Mouse (Mus musculus) megakaryocyte, embryonic 14.5 days (primary cell): ENCODE measurements around the gene Gm5485. TPM values are rescaled to one million over a fixed set of nuclear protein-coding genes. Genes with fewer than 3 reads are reported as not detected.

Experiments used
- H3K27me3 ChIP-seq: replicated peaks from 2 replicates; pipeline ENCODE3; 2012; ENCODE audit warnings: inconsistent platforms
- H3K36me3 ChIP-seq: replicated peaks from 2 replicates; pipeline ENCODE3; 2012; ENCODE audit warnings: low read length, inconsistent platforms, mixed read lengths
- H3K4me1 ChIP-seq: 2 replicates; pipeline ENCODE4 v1.6.1; 2012; ENCODE audit warnings: inconsistent platforms
- H3K4me3 ChIP-seq: replicated peaks from 2 replicates; pipeline ENCODE3; 2012; ENCODE audit warnings: moderate library complexity, mild to moderate bottlenecking, inconsistent platforms
- H3K9me3 ChIP-seq: 2 replicates; pipeline ENCODE4 v1.6.1; 2012; ENCODE audit warnings: inconsistent platforms
- FLI1 ChIP-seq: IDR thresholded peaks from 2 replicates; pipeline ENCODE4 v1.6.1; 2012; ENCODE audit warnings: low read length, inconsistent platforms, mixed read lengths
- GATA1 ChIP-seq: IDR thresholded peaks from 3 replicates; pipeline ENCODE4 v1.6.1; 2012; ENCODE audit warnings: mixed read lengths, low read length, inconsistent platforms, borderline replicate concordance
- polyA plus RNA-seq: library from polyadenylated mRNA; stranded (reverse); fragments of >175 nt; gene quantifications from 2 replicates; pipeline ENCODE4 v1.2.3, GENCODE M21; 2012; ENCODE audit warnings: low replicate concordance; ENCODE audit not compliant: insufficient read depth

The Gm5485 gene
- polyA plus RNA-seq, 1 experiment = not detected

DNA sequence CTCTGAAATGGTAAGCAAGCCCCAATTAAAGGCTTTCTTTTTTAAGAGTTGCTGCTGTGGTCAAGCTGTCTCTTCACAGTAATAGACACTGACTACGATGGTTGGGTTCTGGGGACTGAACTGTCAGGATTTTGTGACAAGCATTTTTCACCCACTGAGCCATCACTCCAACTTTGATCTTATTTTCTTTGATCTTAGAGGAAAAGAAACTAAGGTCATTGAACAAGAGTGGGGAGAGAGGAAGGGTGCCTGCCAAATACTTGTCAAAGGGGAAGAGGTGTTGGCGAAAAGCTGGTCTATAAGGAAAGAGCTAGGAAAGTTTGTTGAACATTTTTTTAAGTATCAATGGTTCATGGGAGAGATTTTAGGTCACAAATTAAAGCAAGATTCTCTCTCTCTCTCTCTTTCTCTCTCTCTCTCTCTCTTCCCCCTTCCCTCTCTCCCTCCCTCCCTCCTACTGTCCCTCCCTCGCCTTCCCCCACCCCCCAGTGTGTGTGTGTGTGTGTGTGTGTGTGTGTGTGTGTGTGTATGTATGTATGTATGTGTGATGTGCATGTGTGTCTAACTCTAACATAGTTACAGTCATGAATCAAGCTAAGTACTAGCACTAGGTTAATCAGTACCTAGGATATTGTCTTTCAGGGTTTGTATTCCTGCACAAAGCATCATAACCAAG lies 28.5 kb downstream of the Gm5485 start:
- TF ChIP-seq GATA1 (no peak), FLI1 (no peak)
- Histone ChIP-seq H3K4me3 (no peak overlapping the region), H3K9me3 (0 out of 2 replicates have a peak, but pooled peaks cover 9% of the 10 kb centered on the region), H3K27me3 (no peaks in the 10 kb centered on the region), H3K4me1 (no peaks in the 10 kb centered on the region), H3K36me3 (no peaks in the 10 kb centered on the region)

DNA sequence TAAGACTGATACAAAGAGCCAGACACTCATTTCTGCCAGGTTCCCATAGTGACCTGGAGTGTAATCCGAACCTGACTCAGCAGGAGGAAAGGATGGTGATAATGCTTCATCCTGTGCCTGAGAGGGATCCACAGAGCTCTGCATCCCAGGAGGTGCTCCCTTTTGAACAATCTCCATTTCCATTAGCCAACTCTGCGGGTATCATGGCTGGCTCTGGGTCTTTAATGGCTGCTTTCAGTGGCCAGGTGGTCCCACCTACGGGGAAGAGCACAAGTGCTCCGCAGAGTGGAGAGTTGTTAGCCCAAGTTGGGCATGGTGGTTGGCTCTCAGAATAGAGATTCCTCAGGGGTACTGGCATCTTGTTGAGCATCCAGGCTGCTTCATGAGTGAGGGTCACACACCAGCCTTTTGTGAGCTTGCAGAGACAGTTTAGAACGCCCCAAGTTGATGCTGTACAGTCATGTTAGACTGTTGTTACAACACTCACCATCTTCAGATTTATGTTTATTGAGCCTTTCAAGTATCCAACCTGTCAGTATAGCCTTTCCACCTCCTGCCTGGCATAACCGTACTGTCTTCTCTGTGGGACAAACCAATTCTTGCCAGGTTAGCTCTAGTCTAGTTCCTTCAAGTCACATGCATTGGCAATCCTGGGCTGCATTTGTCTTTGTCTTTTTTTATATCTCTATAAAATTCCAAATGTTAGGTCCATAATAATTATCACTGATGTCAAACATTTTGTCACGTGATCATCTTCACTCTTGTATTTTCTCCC lies 38.3 kb downstream of the Gm5485 start:
- Histone ChIP-seq H3K36me3 (no peaks in the 10 kb centered on the region), H3K4me3 (no peak overlapping the region), H3K9me3 (peaks cover 11% of the 10 kb centered on the region), H3K27me3 (no peaks in the 10 kb centered on the region), H3K4me1 (peaks cover 12% of the 10 kb centered on the region)
- no peak for TF ChIP-seq GATA1
- no peak for TF ChIP-seq FLI1

DNA sequence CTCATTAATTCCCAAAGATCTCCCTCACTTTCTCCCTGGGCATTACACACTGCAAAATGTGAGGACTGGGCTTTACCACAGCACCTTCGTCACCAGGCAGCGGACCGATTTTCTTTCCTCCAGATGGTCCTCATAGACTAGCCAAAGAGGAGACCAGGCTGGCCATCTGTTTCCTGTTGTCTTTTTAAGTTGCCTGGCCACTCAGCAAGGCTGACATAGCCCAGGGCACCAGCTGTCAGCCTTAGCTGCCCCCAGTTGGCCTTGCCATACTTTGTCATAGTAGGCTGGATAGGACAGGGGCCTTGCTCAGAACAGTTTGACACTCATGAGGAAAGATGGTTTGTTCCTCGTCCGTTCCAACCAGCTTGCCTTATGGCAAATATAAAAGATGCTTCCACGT lies 39.8 kb downstream of the Gm5485 start:
- H3K27me3 ChIP-seq = no peaks in the 10 kb centered on the region
- H3K9me3 ChIP-seq = peaks cover 11% of the 10 kb centered on the region
- no peaks in the 10 kb centered on the region for H3K36me3 ChIP-seq
- H3K4me3 ChIP-seq = no peak overlapping the region
- TF ChIP-seq GATA1 (no peak), FLI1 (no peak)
- peaks cover 26% of the 10 kb centered on the region for H3K4me1 ChIP-seq

DNA sequence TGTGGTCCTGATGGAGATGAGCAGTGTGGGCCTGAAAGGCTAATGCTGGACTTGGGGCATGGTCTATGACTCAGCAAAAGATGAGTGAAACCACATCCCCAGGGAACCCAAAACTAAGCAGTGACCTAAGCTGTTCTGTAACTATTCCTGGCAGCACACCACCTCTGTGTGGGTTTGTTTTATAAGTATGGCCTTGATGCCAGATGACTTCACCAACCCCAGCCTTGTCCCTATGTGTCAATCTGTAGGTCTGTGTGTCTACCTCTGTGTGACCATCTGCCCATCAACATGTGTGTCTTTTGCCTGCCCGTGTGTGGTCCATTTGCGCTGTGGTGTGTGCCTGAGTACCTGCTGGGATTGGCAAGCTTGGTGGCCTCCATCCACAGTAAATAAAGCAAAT lies 44.1 kb downstream of the Gm5485 start:
- TF ChIP-seq GATA1 (no peak), FLI1 (no peak)
- Histone ChIP-seq H3K4me1 (peaks cover 23% of the 10 kb centered on the region), H3K36me3 (no peaks in the 10 kb centered on the region), H3K4me3 (peak overlapping the region; percentile 59), H3K27me3 (no peaks in the 10 kb centered on the region), H3K9me3 (peaks cover 8% of the 10 kb centered on the region)

DNA sequence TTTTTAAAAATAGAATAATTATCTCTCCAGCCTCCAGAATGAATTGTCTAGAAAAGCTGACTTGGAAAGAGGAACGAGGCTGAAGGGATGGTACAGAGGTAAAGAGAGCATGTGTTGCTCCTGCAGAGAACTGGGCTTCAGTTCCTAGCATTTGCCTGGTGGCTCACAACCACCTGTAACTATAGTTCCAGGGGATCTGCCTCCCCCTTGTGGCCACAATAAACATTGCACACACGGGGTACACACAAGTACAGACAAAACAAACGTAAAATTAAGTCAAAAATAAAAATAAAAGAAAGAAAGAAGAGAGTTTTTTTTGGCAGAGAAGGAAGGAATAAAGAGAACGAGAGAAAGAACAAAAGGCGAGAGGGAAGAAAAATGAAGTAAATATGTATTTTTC lies 45.4 kb downstream of the Gm5485 start:
- no peaks in the 10 kb centered on the region for H3K36me3 ChIP-seq
- H3K9me3 ChIP-seq = peaks cover 7% of the 10 kb centered on the region
- TF ChIP-seq GATA1 (no peak), FLI1 (no peak)
- no peaks in the 10 kb centered on the region for H3K27me3 ChIP-seq
- no peak overlapping the region for H3K4me3 ChIP-seq
- H3K4me1 ChIP-seq = peaks cover 20% of the 10 kb centered on the region

DNA sequence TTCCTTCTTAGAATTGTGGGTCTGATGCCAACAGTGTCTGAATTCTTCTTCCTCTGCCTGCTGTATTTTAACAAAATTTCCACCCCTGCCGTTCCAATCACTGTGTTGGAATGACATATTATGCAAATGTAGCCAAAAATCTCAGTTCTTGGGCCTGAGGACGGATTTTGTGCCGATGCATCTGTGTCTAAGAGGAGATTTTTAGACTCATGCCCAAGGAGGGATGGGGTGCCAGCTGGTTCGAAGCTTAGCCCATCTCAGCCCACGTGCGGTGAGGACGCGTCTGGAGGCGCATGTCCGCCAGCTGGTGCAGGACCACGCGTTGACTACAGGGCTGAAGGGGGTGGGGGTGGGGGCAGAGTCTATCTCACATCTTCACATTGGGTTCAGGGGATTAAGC lies 51.3 kb downstream of the Gm5485 start:
- TF ChIP-seq FLI1 (no peak), GATA1 (no peak)
- no peaks in the 10 kb centered on the region for H3K27me3 ChIP-seq
- no peaks in the 10 kb centered on the region for H3K4me1 ChIP-seq
- peak overlapping the region; percentile 38 for H3K4me3 ChIP-seq
- H3K36me3 ChIP-seq = no peaks in the 10 kb centered on the region
- H3K9me3 ChIP-seq = peaks cover 17% of the 10 kb centered on the region

DNA sequence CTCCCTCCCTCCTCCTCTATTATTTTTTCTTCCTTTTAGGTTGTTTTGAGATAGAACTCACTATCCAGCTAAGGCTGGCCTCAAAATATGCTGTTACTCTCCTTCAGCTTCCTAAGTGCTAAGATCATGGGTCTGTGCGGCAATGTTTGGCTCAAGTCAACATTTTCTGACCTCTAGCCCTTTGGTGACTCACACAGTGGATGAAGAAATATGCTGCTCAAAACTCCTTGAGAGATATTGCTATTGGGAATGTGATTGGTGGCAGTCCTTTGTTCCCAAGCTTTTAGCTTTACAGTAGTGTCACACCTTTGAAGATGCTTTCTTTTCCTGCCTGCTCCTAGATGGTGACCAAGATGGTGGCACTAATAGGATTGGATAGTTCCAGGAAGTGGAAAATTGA lies 55.8 kb downstream of the Gm5485 start:
- no peak overlapping the region for H3K4me3 ChIP-seq
- peaks cover 10% of the 10 kb centered on the region for H3K9me3 ChIP-seq
- no peaks in the 10 kb centered on the region for H3K36me3 ChIP-seq
- no peaks in the 10 kb centered on the region for H3K4me1 ChIP-seq
- no peak for TF ChIP-seq FLI1
- no peak for TF ChIP-seq GATA1
- no peaks in the 10 kb centered on the region for H3K27me3 ChIP-seq

DNA sequence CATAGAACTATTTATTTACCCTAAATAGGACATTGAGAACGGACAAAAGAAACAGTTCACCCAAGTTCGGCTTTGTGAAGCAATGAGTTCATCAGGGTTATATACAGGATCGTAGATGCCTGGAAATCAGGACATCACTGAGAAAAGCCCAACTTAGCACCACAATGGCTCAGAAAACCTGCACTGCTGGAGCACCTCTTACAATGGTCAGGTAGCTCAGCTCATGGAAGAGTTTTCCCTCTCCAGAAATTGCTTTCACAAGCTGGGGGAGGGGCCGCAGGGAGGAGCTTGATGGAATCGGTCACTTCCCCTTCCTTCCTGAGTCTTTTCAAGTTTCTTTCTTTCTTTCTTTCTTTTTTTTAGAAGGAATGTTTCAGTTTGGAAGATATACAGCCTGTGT lies 56.5 kb downstream of the Gm5485 start:
- Histone ChIP-seq H3K4me3 (no peak overlapping the region), H3K36me3 (no peaks in the 10 kb centered on the region), H3K27me3 (no peaks in the 10 kb centered on the region), H3K4me1 (no peaks in the 10 kb centered on the region), H3K9me3 (peaks cover 7% of the 10 kb centered on the region; the same call in 1 of the 2 replicates)
- TF ChIP-seq FLI1 = no peak
- no peak for TF ChIP-seq GATA1

Other genes with a start within 250 kb of the Gm5485 start
- not detected in 2 replicates for gene Dppa4, start 128.7 kb downstream of the Gm5485 start, polyA plus RNA-seq
- not detected in 2 replicates for gene Dppa2, start 108.5 kb downstream of the Gm5485 start, polyA plus RNA-seq
- not detected in 2 replicates for gene Morc1, start 18.8 kb upstream of the Gm5485 start, polyA plus RNA-seq